In genomic region chr1:189689050-189689833, GRCm38 (mm10) we compare ENCODE assay signal across 7 mouse cellular contexts. TPM values are rescaled to one million over a fixed set of nuclear protein-coding genes. Genes with fewer than 3 reads are reported as not detected.
DNase-seq lines count a peak whose midpoint lies in the region; ATAC-seq and TF ChIP-seq lines count a peak whose summit lies in the region.

No protein-coding gene starts in this region.

- H3K36me3 ChIP-seq in testis, adult 2 months (ENCODE audit: control insufficient read depth, insufficient read depth, low read length), result peaks cover 2% of the 10 kb centered on the region; the same call in 1 of the 2 replicates
- 0 out of 2 replicates have a peak, but pooled peaks cover 2% of the 10 kb centered on the region for H3K36me3 ChIP-seq in forebrain, embryonic 15.5 days
- H3K36me3 ChIP-seq in liver, embryonic 14.5 days (replicated peaks; ENCODE audit: control insufficient read depth, insufficient read depth, low read depth), result peaks cover 16% of the 10 kb centered on the region

- TF ChIP-seq CTCF in testis, adult 2 months (IDR thresholded peaks at IDR 0.05; ENCODE audit: control insufficient read depth, insufficient read depth, insufficient replicate concordance, low read depth, low read length), result no peak
- TF ChIP-seq CTCF in liver, embryonic 14.5 days (IDR thresholded peaks at IDR 0.05; ENCODE audit: low read depth), result no peak

- DNase-seq in testis, postnatal 14 days (ENCODE audit: low spot score), result no peak
- DNase-seq in liver, embryonic 14.5 days (ENCODE audit: low read depth in 3 of 3, low spot score in 3 of 3), result no peak
- DNase-seq in cerebellum, adult 18-20 months, result no peak
- no peak for DNase-seq in spleen, postnatal 36 days (ENCODE audit: low spot score in 2 of 2)
- no peak for DNase-seq in MN1 (ENCODE audit: low spot score)

- H3K27ac ChIP-seq in testis, adult 2 months (ENCODE audit: control insufficient read depth, insufficient read depth, low read depth, low read length), result no peak overlapping the region
- no peak overlapping the region for H3K27ac ChIP-seq in forebrain, embryonic 15.5 days (replicated peaks)
- H3K27ac ChIP-seq in liver, embryonic 14.5 days, result no peak overlapping the region

- peak overlapping the region; percentile 67; the same call in 1 of the 2 replicates for H3K4me3 ChIP-seq in testis, adult 2 months (ENCODE audit: control insufficient read depth, low read depth, low read length)
- peak overlapping the region; percentile 57 for H3K4me3 ChIP-seq in forebrain, embryonic 15.5 days
- peak overlapping the region; percentile 65 to 90; a peak in 3 of 4 replicates for H3K4me3 ChIP-seq in liver, embryonic 14.5 days (ENCODE audit: insufficient read depth in 1 of 2, low read depth in 2 of 2, low read length in 2 of 2)

- peaks cover 3% of the 10 kb centered on the region for H3K4me1 ChIP-seq in testis, adult 2 months (ENCODE audit: control insufficient read depth, insufficient read depth, low read length)
- peaks cover 32% of the 10 kb centered on the region for H3K4me1 ChIP-seq in forebrain, embryonic 15.5 days
- H3K4me1 ChIP-seq in liver, embryonic 14.5 days (replicated peaks; ENCODE audit: control insufficient read depth in 2 of 2, insufficient read depth in 2 of 2, low read length in 1 of 2), result peaks cover 11 to 16% of the 10 kb centered on the region in 2 experiments

- no peaks in the 10 kb centered on the region for H3K9me3 ChIP-seq in forebrain, embryonic 15.5 days
- no peaks in the 10 kb centered on the region for H3K9me3 ChIP-seq in liver, embryonic 14.5 days (ENCODE audit: control insufficient read depth, low read length)

- no peak for TF ChIP-seq EP300 in liver, embryonic 14.5 days (IDR thresholded peaks at IDR 0.05; ENCODE audit: low read depth)

- WGBS in forebrain, embryonic 15.5 days, result 18% methylated on average over 4 of the region's 4 CpGs
- 39% methylated on average over 4 of the region's 4 CpGs for WGBS in liver, embryonic 14.5 days (ENCODE audit: insufficient replicate concordance)

- no peak for ATAC-seq in forebrain, embryonic 15.5 days (replicated peaks)
- ATAC-seq in liver, embryonic 14.5 days (ENCODE audit: insufficient read depth), result no peak

- no peaks in the 10 kb centered on the region for H3K27me3 ChIP-seq in testis, adult 2 months (ENCODE audit: control insufficient read depth, insufficient read depth, low read length)
- no peaks in the 10 kb centered on the region for H3K27me3 ChIP-seq in forebrain, embryonic 15.5 days
- no peaks in the 10 kb centered on the region for H3K27me3 ChIP-seq in liver, embryonic 14.5 days (ENCODE audit: control insufficient read depth, insufficient read depth, low read length)

- H3K4me2 ChIP-seq in forebrain, embryonic 15.5 days (replicated peaks), result peak overlapping the region; percentile 62
- H3K4me2 ChIP-seq in liver, embryonic 14.5 days (ENCODE audit: low read depth), result peak overlapping the region; percentile 71

- no peak for TF ChIP-seq POLR2A in testis, adult 2 months (IDR thresholded peaks at IDR 0.05; ENCODE audit: control insufficient read depth, low read depth, low read length)

- H3K9ac ChIP-seq in forebrain, embryonic 15.5 days (replicated peaks), result peak overlapping the region; percentile 31; the same call in 1 of the 2 replicates
- H3K9ac ChIP-seq in liver, embryonic 14.5 days (replicated peaks), result peak overlapping the region; percentile 72

RNA-seq across cellular contexts. Expression of gene Cenpf, which starts 1.4 kb away (rescaled TPM):
- 10.2 and 12.6 TPM in 2 replicates for polyA plus RNA-seq in testis, adult 2 months (2012; rRNA removed)
- polyA plus RNA-seq in forebrain, embryonic 15.5 days (2015; fragmentation: Nextera tagmentation; extraction: Ambion mirVana), result 56.3 and 57.7 TPM in 2 replicates
- polyA plus RNA-seq in liver, embryonic 14.5 days (2012; rRNA removed), result 5.0 and 12.0 TPM in 2 replicates
- 43.2 and 45.4 TPM in 2 replicates for polyA plus RNA-seq in liver, embryonic 14.5 days (2014; fragmentation: Nextera tagmentation; extraction: Ambion mirVana)

RNA-seq across cellular contexts. Expression of gene Ptpn14, which starts 38.8 kb away (rescaled TPM):
- polyA plus RNA-seq in testis, adult 2 months (2012; rRNA removed), result 3.3 and 3.9 TPM in 2 replicates
- polyA plus RNA-seq in forebrain, embryonic 15.5 days (2015; fragmentation: Nextera tagmentation; extraction: Ambion mirVana), result 0.64 and 0.96 TPM in 2 replicates
- 0.39 and 0.50 TPM in 2 replicates for polyA plus RNA-seq in liver, embryonic 14.5 days (2012; rRNA removed)
- polyA plus RNA-seq in liver, embryonic 14.5 days (2014; fragmentation: Nextera tagmentation; extraction: Ambion mirVana), result 0.22 and 0.30 TPM in 2 replicates
